Mouse (Mus musculus): ENCODE data around the gene Myrf.

Myrf gene

DNA sequence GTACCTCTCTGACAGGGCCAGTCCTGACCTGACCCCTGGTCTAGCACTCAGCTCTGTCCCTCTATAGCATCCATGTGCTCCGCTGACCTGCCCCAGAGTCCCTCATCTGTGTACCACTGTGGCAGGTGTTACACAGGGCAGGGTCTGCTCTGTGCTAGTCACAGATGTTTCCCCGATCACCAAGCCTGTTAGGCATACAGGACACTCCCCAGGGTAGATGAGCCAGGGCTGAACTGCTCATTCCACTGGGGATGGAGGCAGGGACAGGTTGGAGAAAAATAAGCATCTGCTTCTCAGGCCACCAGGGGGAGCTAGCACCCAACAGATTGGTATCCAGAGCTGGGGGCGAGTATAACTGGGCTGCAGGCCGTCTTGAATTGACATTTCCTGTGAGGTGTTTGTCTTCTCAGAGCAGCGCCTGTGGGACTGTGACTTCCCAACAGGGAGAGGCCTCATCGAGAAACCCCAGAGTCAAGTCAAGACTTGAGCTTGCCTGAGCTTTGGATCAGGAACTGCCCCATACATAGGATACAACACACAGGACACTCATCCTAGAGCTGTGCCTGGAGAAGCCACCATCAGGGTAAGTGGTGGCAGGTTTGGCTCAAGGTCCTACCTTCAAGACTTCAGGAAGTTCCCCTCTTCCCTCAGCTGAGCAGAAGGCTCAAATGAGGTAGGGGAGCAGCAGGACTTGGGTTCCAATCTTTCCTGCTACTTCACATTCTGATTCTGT, 17.9 kb upstream of the Myrf start:
- DNase-seq (ENCODE audit: low read depth, low spot score), result peak; percentile 29

DNA sequence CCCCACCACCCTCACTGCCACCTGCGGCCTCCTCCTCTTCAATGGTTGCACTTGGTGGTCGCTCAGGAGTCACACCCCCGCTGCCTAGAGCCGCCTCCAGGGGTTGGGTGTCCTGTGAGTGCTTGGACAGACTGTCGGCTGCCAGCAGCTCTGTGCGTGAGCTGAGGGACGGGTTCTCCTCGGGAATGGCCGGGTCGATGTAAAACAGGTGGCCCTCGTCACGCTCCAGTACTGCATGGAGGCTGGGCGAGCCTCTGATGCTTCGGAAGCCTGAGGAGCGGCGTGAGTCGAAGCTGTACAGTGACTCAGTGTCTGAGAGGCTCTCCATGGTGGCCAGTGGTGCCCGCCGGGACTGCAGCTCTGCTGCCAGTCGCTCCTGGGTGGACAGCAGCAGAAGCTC, 7.6 kb upstream of the Myrf start:
- no peak for DNase-seq (ENCODE audit: low read depth, low spot score)

DNA sequence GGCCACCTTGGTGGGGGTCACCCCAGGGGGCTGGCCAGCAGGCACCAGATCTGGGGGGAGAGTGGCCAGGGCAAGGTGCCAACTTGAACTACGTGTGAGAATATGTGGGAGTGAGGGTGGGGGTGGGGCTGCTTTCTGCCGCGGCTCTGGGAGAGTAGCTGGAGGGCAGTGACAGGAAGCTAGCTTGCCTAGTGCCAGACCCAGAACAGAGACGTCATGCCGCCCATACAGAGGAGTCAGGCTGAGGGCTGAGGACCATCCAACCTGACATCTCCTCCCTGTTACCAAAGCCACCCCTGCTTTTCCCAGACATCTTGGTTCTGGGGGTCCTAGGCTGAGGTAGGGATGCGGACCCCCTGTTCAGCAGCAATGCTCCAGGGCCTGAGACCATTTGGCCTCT, 6.6 kb upstream of the Myrf start:
- no peak for DNase-seq (ENCODE audit: low read depth, low spot score)

DNA sequence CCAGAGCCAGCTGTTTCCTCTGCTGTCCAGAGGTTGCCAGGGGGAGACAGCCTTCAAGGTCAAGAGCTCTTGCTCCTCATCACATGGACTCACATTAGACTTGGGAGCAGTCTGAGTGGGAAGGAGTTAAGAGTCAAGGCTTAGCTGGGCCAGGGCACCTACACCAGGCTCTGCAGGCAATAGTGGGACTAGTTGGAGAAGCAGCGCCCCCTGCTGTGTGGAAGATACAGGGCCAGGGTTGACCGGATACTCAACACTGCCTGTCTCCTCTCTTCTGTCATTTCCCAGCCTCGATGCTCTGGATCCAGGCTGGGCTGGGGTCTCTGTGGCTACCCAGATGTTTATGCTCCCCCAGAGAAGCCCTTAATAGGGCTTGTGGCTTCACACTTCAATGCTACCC, 3.6 kb upstream of the Myrf start:
- DNase-seq (ENCODE audit: low read depth, low spot score), result peak; percentile 16

DNA sequence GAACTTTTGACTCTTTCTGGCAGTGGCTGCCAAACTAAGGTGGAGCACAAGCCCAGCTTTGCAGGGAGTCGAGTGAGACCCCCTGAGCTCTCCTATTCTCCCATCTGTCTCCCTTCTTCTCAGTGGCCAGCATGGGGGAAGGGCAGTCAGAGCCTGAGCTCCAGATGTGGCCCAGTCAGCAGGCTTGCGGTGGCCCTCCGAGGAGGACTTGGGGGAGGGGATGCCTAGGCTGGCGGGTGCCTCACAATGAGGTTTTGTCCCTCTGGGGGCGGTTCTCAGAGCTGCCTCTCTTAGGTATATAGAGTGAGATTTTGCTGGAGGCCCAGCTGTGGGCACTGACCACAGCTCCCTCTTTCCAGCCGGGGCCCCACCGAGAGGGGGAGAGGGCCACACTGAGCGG, 2.4 kb upstream of the Myrf start:
- no peak for DNase-seq (ENCODE audit: low read depth, low spot score)

DNA sequence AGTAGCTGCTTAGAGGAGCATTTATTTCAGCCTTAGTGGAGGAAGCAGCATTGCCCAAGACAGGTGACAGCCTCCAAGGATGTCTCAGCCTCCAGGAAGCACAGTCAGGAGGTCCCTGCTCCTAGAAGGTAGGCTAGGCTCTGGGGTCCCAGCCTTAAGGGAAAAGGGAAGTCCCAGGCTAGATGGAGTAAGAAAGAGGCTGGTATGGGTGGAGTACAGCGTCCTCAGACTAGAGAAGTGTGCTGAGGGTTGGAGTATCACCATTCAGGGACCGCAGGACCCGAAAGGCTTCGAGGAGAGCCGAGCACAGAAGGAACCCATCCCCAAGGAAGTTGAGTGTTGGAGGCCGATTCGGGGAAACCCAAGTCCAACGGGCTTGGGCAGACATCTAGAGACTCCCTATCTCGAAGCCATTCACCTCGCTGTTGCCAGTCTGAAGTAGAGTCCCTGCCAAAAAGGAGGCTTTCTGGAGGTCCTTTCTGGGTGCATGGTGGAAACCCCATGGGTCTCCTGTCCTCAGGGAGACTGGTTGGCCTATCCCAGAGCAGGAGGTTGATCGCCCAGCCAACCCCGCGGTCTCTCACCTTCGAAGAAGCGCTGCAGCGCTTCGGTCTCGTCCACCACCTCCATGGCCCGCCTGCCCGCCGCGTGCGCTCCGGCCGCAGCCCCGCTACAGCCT, 434 bp downstream of the Myrf start:
- DNase-seq (ENCODE audit: low read depth, low spot score), result no peak

DNA sequence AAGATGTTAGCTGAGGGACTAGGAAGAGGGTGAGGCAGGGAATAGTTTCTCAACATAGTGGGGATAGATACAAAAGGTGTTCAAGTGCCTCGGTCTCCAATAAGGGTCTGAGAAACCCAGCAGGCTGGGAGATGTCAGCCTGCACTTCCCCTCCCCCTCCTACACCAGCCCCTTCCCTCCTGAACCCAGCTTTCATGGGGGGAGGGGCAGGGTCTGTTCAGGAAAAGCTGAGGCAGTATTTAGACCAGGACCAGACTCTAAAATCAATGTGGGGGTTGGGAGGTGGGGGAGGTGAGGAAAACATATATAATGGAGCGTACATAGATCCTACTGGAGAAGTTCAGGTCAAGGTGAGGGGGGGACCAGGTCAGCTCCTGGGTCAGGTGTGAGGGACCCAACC, 1.1 kb downstream of the Myrf start:
- no peak for DNase-seq (ENCODE audit: low read depth, low spot score)

DNA sequence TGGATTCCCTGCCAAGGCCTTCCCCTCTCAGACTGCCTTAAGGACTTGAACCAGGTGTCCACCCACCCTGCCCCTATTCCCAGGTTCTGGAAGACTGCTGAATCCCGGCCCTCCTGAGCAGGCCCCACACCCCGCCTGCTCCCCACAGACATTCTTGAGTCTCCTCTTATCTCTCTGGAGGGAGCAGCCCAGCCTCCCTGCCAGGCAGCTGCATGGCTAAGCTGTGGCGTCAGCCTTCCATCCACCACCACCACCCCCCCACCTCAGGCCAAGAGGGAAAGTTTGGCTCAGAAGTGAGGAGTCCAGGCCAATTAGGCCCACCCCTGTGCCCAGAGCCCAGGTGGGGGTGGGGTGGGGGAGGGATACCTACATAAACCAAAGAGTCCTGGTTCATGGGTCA, 2.1 kb downstream of the Myrf start:
- DNase-seq (ENCODE audit: low read depth, low spot score), result no peak

DNA sequence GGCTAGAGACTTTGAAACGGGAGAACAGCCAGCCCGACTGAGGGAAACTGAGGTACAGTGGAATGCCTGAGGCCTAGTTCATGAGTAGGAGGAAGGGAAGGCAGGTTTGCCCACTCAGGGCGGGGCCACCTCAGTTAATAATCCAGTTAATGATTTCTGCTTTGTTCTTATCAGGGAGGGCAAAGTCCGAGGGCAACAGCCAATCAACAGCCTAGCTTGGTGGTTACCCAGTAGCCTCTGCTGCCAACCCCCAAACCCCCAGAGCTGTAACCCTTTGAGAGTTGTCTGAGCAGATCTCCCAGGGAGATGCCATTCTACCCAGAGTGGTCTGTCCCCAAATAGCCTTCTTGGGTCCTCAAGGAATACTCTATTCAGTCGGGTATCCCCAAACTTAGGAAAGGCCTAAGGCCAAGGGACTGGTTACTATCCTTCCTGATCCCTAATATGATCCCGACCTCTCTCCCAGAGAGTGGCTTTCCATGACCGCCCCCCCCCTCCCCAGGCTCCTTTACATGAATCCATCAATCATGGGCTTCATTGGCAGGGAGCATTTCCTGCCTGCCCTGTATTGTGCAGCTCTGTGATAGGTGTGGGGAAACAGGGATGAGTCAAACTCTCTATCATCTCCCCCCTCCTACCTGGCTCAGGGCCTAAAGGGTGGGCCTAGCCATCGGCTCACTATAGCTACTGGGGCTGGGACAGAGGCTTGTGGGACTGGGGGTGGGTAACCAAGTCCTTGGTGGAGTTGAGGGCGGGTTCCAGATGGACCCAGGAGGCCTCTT, 4.6 kb downstream of the Myrf start:
- DNase-seq (ENCODE audit: low read depth, low spot score), result no peak

DNA sequence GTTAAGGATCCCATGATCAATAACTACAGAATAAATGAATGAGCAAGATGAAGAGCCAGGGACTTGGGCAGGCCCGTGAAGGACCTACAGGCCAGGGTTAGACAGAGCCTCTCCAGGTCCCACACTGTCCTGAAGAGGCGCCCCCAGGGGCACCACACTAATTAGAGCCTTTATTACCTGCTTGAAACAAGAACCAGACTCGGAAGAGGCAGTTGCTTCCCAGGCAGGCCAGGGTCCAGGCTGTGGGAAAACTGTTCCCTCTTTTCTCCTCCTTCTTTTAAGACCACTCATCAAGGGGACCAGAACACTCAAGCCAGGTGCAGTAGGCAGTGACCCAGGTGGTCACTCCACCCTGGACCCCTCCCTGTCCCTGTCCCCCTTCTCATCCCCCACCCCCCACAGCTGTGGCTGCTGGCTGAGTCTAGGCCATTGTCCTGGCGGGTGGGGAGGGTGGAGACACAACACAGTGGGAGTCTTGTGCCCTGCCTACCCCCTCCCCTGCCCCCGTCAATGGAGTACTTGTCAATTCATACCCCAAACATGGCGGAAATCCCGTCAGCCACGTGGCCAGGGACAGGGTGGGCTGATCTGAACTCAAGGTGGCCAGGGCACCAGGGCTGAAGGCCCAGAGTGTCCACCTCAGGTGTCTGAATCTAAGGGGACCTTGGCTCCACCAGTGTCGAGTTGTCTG, 8.1 kb downstream of the Myrf start:
- DNase-seq (ENCODE audit: low read depth, low spot score), result no peak

DNA sequence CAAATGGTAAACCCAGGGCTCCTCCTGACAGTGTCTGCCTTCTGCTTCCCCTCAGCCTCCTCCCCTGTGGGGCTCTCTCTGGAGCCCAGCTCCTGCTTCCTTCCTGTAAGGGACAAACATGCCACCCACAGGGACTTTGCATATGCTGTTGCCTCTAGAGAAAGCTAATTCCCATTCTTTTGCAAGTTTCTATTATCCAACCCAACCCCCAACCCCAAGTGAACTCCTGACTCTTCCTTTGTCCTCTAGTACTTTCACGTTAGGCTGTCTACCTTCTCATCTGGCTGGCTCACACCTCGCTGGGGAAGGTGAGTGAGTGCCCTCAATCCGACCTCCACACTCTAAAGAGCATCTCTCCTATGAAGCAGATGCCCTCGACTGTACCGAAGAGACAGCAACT, 8.7 kb downstream of the Myrf start:
- no peak for DNase-seq (ENCODE audit: low read depth, low spot score)

DNA sequence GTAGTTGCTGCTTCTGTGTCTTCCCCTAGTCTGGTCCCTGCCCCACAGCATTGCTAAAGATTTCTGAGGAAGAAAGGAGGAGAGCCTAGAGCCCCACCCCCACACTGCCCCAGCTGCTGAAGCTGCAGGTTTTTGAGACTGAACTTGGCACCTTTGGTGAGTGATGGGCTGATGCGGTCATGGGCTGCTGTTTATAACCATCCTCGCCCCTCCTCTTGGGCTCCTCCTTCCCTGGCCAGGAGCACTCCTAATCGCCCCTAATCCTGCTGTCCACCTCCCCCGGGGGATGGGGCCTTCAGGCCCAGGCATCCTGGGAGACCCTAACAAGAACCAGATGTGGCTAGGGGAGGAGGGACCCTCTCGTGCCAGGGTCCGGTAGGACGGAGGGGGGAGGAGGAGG, 9.5 kb downstream of the Myrf start:
- DNase-seq (ENCODE audit: low read depth, low spot score), result no peak

DNA sequence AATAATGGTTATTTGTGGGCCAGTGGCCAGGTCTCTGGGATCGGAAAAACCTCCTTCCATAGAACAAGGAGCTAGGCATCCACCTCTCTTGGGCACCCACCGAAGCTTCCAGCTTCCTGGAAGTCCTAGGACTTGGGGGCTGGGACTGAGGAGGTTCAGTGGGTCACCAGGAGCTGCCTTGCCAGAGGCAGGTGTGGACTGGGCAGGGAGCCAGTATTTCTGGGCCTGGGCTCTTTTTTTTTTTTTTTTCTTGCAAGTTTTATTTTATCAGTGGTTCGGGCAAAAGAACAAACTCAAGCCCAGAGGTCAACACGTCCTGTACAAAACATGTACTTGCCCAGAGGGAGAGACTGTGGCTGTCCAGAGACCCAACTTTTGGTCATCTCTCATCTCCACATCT, 14.8 kb downstream of the Myrf start:
- no peak for DNase-seq (ENCODE audit: low read depth, low spot score)

DNA sequence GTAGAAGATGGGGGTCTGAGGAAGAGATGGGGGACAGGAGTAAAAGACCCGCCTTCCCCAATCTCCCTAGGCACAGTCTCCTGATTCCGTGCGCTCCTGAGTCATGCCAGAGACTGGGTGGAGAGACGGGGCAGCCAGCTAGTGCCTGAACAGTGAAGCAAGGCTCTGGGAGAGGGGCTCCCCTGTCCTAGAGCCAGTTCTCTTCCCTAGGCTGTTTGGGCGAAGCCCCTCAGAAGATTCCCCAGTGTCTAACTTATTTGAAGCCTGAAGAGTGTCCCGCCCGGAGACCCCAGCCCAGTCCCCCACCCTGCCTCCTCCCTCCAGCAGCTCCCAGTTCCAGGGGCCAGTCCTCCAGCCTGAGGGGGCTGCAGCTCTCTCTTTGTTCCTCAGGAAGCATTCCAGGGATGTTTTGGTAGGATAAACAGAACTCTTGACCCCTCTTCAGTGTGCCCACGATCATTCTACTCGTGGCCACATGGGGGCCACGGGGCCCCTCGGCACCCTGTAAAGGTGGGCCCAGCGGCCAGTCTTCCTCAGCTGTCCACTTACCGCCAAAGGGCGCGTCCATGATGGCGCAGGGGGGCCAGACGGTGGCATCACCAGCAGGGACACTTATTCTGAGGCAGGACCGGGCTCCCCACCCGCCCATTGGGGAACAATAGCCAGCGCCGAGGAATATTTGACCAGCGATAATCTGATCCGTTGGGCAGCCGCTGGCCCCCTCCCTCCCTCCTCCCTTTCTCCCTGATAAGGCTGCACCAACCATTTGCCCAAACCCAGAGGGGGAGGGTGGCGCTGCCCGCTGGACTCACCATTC, 15.7 kb downstream of the Myrf start:
- no peak for DNase-seq (ENCODE audit: low read depth, low spot score)

DNA sequence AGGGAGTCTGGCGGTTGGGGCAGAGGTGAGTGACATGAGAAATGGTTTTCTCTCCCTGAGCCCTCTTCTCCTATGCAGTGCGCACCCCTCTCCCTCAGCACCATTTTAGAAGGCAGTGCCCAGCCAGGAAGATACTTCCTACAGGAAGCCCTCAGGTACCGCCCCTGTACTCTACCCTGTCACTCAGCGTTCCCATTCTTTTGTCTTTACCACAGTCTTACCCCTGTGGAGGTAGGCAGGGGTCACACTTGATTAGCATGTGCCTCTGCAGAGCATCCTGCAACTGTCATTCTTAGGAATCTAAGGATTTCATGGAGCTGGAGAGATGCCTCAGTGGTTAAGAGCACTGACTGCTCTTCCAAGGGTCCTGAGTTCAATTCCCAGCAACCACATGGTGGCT, 17.0 kb downstream of the Myrf start:
- DNase-seq (ENCODE audit: low read depth, low spot score), result no peak

DNA sequence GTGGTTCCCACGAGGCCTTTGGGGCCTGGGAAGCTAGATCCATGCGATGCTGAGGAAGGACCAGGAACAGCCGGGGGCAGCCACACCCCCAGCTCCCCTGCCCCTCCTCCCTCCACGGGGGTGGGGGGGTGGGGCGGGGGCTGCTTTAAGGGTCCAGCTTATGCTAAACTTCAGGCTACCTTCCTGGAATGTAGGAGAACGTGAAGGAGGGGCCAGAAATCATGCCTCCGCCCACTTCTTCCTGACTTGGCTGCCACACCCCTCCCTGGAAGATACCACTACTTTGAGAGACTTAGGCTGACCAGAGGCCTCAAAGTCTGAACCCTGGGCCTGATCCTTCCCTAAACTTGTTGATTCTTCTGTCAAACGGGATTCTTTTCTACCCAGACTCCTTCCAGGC, 17.9 kb downstream of the Myrf start:
- no peak for DNase-seq (ENCODE audit: low read depth, low spot score)

DNA sequence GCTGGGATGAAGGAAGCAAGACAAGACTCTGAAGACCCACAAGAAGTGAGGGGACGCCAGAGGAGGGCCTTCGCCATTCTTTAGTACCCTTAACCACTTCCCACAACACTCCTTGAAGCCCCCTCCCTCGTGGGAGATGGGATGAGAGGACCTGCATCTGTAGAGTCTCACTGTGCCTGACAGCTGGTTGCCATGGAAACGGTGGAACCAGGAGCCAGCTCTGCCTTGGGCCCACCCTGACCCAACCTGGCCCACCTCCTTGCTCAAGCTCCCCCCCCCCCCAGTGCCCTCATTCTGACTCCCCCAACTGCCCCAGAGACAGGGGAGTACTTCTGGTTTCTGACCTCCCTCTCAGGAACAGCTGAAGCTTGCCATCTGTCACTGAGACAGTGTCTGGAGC, 19.0 kb downstream of the Myrf start:
- DNase-seq (ENCODE audit: low read depth, low spot score), result no peak

DNA sequence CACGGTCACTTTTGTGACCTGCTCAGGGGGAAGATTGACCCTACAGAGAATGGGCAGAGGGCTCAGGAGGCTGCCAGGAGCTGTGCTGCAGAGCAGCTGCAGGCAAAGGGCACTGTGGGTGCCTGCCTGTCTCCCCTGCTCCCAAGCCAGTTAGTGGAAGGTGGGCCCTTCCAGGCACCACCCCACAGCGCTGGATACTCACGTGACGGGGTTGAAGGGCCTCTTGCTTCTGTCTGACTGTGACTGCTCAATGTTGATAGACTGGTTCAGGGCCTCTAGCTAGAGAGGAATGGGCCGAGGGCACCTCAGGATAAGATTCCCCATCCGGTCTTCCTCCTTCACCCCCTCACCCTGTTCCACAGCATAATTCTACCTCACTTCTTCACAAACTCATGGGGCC, 21.0 kb downstream of the Myrf start:
- DNase-seq (ENCODE audit: low read depth, low spot score), result no peak

DNA sequence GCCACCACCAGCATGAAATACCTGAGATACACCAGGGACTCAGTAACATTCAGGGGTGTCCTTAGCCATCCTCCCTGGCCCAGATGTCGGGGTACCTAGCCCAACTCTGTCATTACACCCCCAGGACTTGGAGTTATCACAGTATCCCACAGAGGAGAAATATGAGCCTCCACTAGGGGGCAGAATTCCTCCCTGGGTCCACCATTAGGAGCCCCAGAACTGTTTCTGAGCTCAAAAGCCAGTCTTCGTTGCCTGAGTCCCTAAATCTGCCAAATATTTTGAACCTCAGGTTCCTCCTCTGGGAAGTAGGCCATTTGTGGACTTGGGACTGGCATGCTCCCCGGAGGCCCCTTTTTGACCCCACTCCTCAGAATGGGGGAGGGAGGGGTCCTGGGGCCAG, 21.4 kb downstream of the Myrf start:
- DNase-seq (ENCODE audit: low read depth, low spot score), result peak; percentile 49

DNA sequence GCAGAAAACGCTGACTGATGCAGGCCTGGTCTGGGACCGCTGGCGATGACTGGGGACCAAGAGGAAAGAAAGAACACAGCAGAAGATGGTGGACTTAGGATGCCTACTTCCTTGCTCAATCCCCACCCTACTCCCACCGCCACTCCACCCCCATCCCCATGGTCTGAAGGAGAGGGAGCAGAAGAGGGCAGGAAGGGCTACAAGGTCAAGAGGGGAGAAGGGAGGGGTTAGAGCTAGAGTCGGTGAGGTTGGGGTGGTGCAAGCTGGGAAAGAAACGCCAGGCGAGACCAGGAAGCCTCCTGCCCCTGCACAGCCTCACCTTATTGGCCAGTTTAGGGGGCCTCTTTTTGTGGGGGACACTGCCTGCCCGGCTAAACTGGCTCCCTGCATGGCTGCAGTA, 24.4 kb downstream of the Myrf start:
- DNase-seq (ENCODE audit: low read depth, low spot score), result no peak

DNA sequence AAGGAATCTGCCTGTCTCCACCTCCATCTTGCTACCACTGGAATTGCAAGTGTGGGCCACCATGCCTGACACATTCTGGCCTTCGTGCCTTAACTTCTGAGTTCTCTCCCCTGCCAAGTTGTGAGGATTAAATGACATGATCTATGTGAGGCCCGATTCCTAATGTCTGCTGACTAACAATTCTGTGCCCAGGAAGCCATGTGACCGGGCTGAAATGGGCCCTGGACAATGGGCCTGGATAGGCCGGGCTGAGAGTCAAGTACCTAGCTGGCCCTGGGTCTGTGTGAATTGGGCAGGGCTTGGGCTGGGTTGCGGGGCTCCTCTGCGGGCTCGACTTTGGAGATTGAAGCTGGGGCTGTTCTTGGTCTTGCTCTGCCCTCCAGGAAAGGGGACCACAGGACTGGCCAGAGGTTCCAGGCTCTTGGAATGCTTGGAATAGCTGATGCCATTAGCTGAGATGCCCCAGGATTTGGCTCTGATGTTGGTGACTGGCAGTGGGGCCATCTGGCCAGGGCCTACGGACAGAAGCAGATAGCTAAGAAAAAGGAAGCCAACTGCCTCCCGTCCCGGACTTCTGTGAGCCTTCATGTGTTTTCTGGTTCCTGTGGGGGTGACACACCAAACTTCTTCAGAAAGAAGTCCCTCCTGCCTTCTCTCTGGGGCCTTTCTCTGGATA, 26.6 kb downstream of the Myrf start:
- DNase-seq (ENCODE audit: low read depth, low spot score), result no peak
